Mouse (Mus musculus) olfactory bulb, adult 2 months (tissue): ENCODE data around the gene Sgk2.

Source experiments
- CTCF ChIP-seq: fragments of 200-500 bp; IDR thresholded peaks from 2 replicates; pipeline ENCODE4 v1.5.1; 2012; ENCODE audit warnings: low read depth, mild to moderate bottlenecking, low read length, moderate library complexity; ENCODE audit not compliant: insufficient read depth
- POLR2A ChIP-seq: fragments of 200-500 bp; IDR thresholded peaks from 2 replicates; pipeline ENCODE4 v1.6.1; 2012; ENCODE audit warnings: mild to moderate bottlenecking, low read depth, low read length, moderate library complexity; ENCODE audit not compliant: insufficient read depth

GRCm38 (mm10) chr2:162966734-162967133 is 20.4 kb upstream of the Sgk2 start:
- TF ChIP-seq POLR2A (no peak), CTCF (no peak)
